Mouse (Mus musculus) testis, adult 2 months (tissue): ENCODE results near the gene Pck1. TPM values are rescaled to one million over a fixed set of nuclear protein-coding genes. Genes with fewer than 3 reads are reported as not detected.

Source experiments
- H3K27ac ChIP-seq: fragments of 200-500 bp; 2 replicates; pipeline ENCODE4 v1.5.1; 2012; ENCODE audit warnings: low read depth, low read length; ENCODE audit not compliant: control insufficient read depth, insufficient read depth
- H3K27me3 ChIP-seq: fragments of 200-500 bp; 2 replicates; pipeline ENCODE4 v1.6.1; 2012; ENCODE audit warnings: mild to moderate bottlenecking, low read length, moderate library complexity; ENCODE audit not compliant: control insufficient read depth, insufficient read depth
- H3K36me3 ChIP-seq: fragments of 200-500 bp; 2 replicates; pipeline ENCODE4 v1.6.1; 2012; ENCODE audit warnings: mild to moderate bottlenecking, low read length; ENCODE audit not compliant: control insufficient read depth, insufficient read depth
- H3K4me1 ChIP-seq: fragments of 200-500 bp; 2 replicates; pipeline ENCODE4 v1.6.1; 2012; ENCODE audit warnings: low read length; ENCODE audit not compliant: control insufficient read depth, insufficient read depth
- H3K4me3 ChIP-seq: fragments of 200-500 bp; 2 replicates; pipeline ENCODE4 v1.5.1; 2012; ENCODE audit warnings: low read depth, mild to moderate bottlenecking, low read length, moderate library complexity, mixed read lengths; ENCODE audit not compliant: control insufficient read depth
- CTCF ChIP-seq: fragments of 200-500 bp; IDR thresholded peaks from 2 replicates; pipeline ENCODE4 v1.5.1; 2012; ENCODE audit warnings: low read depth, mild to moderate bottlenecking, inconsistent platforms, low read length, moderate library complexity; ENCODE audit not compliant: control insufficient read depth, insufficient read depth, insufficient replicate concordance
- POLR2A ChIP-seq: fragments of 200-500 bp; IDR thresholded peaks from 2 replicates; pipeline ENCODE4 v1.6.1; 2012; ENCODE audit warnings: low read depth, mild to moderate bottlenecking, inconsistent platforms, low read length, moderate library complexity; ENCODE audit not compliant: control insufficient read depth
- polyA plus RNA-seq: library from polyadenylated mRNA; depleted of rRNA; stranded (reverse); fragments of >200 nt; gene quantifications from 2 replicates; pipeline ENCODE4 v1.2.3, GENCODE M21; 2012

Pck1 gene
- polyA plus RNA-seq, 1 experiment = 0.23 TPM

GRCm38 (mm10) chr2:173158390-173159055 is 5.7 kb downstream of the Pck1 start:
- Histone ChIP-seq H3K4me3 (no peak overlapping the region), H3K4me1 (peaks cover 3% of the 10 kb centered on the region; the same call in 1 of the 2 replicates), H3K36me3 (no peaks in the 10 kb centered on the region), H3K27me3 (no peaks in the 10 kb centered on the region), H3K27ac (no peak overlapping the region)
- TF ChIP-seq CTCF = no peak
- TF ChIP-seq POLR2A = no peak

- H3K27ac ChIP-seq = no peak overlapping the region
- H3K27me3 ChIP-seq = no peaks in the 10 kb centered on the region
- no peaks in the 10 kb centered on the region for H3K36me3 ChIP-seq
- TF ChIP-seq CTCF = peak; percentile 79; the same call in 1 of the 2 replicates
- no peak for TF ChIP-seq POLR2A
- peaks cover 3% of the 10 kb centered on the region; the same call in 1 of the 2 replicates for H3K4me1 ChIP-seq
- H3K4me3 ChIP-seq = no peak overlapping the region
These were observed 6.8 kb downstream of the Pck1 start for GRCm38 (mm10) chr2:173159354-173160311.

GRCm38 (mm10) chr2:173163380-173163779 is 10.5 kb downstream of the Pck1 start:
- peaks cover 3% of the 10 kb centered on the region; the same call in 1 of the 2 replicates for H3K4me1 ChIP-seq
- TF ChIP-seq CTCF = no peak
- no peak for TF ChIP-seq POLR2A
- no peaks in the 10 kb centered on the region for H3K27me3 ChIP-seq
- no peak overlapping the region for H3K27ac ChIP-seq
- H3K36me3 ChIP-seq = no peaks in the 10 kb centered on the region
- no peak overlapping the region for H3K4me3 ChIP-seq

GRCm38 (mm10) chr2:173164358-173164757 is 11.5 kb downstream of the Pck1 start:
- Histone ChIP-seq H3K36me3 (no peaks in the 10 kb centered on the region), H3K27me3 (no peaks in the 10 kb centered on the region), H3K4me3 (no peak overlapping the region), H3K4me1 (peaks cover 3% of the 10 kb centered on the region; the same call in 1 of the 2 replicates), H3K27ac (no peak overlapping the region)
- TF ChIP-seq CTCF = peak; percentile 17; the same call in 1 of the 2 replicates
- no peak for TF ChIP-seq POLR2A

GRCm38 (mm10) chr2:173164946-173165345 is 12.1 kb downstream of the Pck1 start:
- no peak for TF ChIP-seq POLR2A
- no peak for TF ChIP-seq CTCF
- Histone ChIP-seq H3K27ac (no peak overlapping the region), H3K4me1 (no peaks in the 10 kb centered on the region; the same call in 1 of the 2 replicates), H3K4me3 (no peak overlapping the region), H3K36me3 (no peaks in the 10 kb centered on the region), H3K27me3 (no peaks in the 10 kb centered on the region)

- Histone ChIP-seq H3K4me3 (no peak overlapping the region), H3K27me3 (no peaks in the 10 kb centered on the region), H3K36me3 (no peaks in the 10 kb centered on the region), H3K4me1 (no peaks in the 10 kb centered on the region), H3K27ac (no peak overlapping the region)
- TF ChIP-seq CTCF (no peak), POLR2A (no peak)
These were observed 12.5 kb downstream of the Pck1 start for GRCm38 (mm10) chr2:173165357-173165756.

GRCm38 (mm10) chr2:173168411-173168851 is 15.6 kb downstream of the Pck1 start:
- Histone ChIP-seq H3K4me1 (peaks cover 6% of the 10 kb centered on the region), H3K4me3 (no peak overlapping the region), H3K36me3 (no peaks in the 10 kb centered on the region), H3K27me3 (no peaks in the 10 kb centered on the region), H3K27ac (no peak overlapping the region)
- TF ChIP-seq POLR2A = no peak
- no peak for TF ChIP-seq CTCF
